Mouse (Mus musculus) c-Kit-positive CD71-positive TER-119-positive erythroid progenitor cells, embryonic 14.5 days (primary cell): ENCODE measurements around the gene Susd5.
"Not testable (repeated sequence)": the region's sequence is repeated elsewhere in the genome, so short reads cannot be mapped to it uniquely, and the experiment has no call there.

ENCODE experiments used
- DNase-seq: peaks from one replicate; pipeline ENCODE4 v3.0.0-alpha.2; 2013; ENCODE audit warnings: low spot score

Gene Susd5

DNA sequence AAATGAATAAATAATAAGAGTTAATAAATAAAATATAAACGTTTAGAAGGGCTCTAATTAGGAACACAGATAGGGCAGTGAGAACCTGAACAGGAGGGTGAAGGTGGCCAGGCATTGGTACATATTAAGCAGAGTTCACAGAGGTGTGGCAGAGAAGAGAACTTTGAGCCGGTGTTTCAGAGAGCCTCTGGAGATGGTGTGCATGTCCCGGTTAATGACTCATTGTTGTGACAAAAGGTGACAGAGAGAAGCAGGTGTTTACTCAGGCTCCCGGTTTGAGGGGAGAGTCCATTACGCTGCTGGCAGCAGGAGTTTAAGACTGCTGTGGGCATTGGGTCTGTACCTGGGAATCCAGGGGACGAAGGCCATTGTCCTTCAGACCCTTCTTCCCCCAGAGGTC is 12.4 kb downstream of the Susd5 start:
- no peak for DNase-seq

DNA sequence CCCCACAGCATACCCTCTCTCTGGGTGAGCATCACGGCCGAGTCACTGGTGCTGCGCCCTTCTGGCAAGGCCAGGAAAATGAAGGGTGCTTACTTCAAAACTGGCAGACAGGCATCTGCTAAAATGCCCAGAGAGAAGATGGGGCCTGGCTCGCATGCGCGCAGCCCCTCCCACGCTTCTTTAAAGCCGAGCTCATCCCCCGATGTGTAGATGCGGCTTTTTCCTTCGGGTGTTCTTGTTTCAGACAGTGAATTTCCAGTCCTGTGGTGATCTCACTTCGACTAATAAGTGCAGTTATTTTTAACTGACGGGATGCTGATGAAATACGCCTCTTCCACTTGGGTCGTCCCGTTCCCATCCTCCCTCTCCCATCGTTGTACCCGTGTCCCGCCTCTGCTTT is 16.7 kb downstream of the Susd5 start:
- no peak for DNase-seq

DNA sequence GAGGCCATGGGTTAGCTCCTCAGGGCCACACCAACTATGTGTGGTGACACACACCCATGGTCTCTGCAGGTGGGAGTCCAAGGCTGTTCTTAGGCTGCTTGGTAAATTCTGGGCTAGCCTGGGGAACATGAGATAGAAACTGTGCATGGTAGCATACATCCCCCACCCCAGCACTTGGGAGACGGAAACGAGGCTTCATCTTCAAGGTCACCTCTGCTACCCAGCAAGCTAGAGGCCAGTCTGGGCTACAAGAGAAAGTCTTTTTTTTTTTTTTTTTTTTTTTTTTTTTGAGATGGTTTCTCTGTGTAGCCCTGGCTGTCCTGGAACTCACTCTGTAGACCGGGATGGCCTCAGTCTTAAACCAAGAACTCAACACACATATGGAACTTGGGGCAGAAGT is 29.5 kb downstream of the Susd5 start:
- no peak for DNase-seq

DNA sequence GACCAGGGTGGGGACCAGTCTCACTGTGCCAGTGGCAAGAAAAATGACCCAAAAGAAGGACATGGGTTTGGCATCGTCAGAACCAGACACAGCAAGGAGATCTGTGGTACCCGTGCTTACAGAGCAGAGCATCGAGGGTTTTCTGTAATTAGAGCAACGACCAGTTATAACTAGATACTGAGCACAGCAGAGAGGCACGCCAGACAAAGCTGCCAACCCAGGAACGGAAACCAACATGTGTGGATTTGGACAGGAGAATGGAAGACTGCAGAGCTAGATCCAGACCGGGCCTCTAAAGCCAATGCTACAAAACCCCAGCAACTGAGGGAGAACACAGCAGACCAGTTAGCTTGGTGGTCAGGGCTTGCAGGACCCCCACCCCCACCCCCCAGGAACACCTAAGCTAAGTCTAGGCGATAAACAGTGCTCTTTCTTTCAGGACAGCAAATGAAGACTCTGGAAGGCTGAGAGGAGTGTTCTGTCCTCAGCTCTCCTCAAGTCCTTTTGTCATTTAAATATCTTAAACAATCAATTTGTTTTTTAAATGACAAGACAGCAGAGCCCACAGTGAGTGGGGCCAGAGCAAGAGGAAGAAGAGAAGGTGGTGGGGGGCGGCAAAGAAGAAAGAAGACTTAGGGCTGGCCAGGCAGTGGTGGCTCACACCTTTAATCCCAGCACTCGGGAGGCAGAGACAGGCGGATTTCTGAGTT is 30.3 kb downstream of the Susd5 start:
- DNase-seq = no peak

DNA sequence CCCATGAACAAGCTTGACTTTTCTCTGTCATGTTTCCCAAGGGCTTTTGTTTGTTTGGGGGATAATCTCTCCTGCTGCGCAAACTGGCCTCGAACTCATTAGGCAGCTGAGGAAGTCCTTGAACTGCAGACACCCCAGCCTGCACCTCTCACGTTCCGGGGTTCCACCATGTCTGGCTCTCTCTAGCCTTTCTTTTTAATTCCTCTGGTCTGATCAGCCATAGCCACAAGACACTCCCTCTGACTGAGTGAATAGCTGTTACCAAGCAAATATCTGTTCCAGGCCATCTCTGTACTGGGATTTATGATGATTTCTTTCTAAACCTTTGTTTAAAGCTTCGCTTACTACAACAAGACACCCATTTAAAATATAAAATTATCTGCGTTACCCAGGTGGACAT is 31.9 kb downstream of the Susd5 start:
- DNase-seq = not testable (repeated sequence)

DNA sequence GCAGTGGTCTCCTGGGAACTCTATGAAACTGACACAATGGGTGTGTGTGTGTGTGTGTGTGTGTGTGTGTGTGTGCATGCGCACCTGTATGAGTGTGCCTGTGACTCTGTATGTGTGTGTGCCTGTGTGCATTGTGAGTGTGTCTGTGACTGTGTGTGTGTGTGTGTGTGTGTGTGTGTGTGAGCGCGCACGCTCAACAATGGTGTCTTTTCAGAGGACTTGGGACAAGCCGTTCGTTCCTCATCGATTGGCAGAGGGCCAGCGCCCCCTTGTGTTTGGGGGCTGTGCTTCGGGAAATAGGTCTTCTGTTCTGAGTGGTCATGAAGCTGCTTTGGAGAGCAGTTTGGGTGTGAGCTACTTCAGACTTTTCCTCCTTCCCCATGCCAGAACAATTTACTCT is 35.2 kb downstream of the Susd5 start:
- DNase-seq = peak; percentile 21

DNA sequence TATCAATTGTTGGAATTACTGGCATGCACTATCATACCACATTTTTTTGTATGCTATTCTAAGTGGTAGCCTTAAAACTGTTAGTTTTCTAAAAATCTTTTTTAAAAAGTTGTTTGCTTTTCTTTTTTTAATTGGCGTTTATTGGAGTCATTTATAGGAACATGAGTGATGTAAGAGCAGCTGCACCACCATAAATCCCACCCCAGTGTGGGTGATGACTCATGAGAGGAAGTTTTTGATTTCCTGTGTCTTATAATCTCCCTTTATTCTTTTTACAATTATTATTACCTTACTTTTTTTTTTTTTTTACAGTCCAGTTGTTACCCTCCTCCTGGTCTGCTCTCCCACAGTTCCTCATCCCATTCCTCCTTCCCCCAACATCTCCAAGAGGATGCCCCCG is 37.9 kb downstream of the Susd5 start:
- no peak for DNase-seq

DNA sequence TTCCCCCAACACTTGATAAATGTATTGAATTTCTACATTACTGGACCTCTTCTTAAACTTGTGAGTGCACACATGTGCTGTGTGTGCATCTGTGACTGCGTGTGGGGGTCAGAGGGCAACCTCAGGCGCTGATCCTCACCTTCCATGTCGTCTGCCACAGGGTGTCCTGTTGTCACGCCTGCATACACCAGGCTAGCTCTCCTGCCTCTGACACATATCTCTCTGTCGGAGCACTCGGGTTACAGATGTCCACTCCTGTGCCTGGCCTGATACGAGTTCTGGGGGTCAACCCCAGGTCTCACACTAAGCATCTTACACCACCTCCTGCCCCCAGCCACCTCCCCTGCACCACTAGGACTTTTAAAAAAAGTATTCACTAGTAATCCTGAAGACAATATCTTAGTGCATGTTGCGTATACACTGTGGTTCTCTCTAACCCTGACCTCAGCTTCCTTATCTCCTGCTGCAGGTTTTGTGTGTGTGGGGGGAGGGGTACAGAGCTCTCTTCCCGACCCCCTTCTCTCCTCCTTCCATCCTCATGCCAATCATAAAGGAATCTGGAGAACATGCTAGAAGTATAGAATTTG is 41.9 kb downstream of the Susd5 start:
- no peak for DNase-seq

DNA sequence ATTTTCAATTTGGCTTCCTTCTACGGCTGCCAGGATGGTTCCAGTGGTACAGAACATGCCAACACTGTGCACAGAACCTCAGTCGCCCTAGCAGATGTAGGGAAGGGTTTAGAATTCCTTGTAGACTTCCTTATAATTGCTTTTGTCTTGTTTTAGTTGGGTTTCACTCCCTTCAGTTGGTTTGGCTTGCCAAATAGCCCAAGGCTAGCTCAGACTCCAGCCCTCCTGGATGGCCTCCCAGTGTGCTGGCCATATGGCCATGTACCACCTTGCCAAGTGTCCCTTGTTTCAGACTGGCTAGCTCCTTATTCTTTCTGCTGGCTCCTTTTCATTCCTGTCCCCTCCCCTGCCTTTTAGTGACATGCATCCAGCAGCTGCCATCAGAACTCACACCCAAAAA is 53.3 kb downstream of the Susd5 start:
- DNase-seq = no peak

DNA sequence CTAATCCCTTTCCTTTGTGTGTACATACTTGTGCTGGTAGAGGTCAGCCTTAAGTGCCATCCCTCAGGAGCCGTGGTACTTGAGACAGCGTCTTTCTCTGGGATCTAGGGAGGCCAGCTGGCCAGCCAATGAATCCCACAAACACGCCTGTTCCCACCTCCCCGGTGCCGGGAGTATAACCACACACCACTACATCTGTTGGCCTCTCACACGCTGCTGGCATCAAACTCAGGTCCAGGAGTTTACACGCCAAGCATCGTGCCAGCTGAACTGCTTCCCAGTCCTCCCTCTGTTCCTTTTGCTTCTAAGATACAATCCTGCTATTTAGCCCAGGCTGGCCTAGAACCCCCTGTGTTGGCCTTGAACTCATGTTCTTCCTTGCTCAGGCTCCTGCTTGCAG is 54.2 kb downstream of the Susd5 start:
- DNase-seq = no peak

DNA sequence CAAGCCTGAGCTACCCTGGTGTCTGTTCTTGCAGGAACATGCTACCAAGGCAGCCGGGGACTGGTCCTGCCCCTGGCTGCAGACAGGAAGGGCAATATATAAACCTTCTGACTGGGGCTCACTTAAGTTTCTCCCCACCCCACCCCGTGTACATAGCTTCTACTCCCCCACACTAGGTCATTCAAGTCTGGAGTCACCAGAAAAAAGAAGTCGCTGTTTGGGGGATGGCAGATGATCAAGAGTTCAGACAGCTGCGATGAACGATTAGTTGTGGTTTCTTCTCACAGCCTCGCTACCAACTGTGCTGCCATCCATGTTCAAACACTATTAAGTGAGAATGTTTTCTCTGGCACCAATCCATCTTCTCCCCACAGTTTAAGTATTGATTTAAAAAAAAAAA is 55.3 kb downstream of the Susd5 start:
- DNase-seq = no peak

DNA sequence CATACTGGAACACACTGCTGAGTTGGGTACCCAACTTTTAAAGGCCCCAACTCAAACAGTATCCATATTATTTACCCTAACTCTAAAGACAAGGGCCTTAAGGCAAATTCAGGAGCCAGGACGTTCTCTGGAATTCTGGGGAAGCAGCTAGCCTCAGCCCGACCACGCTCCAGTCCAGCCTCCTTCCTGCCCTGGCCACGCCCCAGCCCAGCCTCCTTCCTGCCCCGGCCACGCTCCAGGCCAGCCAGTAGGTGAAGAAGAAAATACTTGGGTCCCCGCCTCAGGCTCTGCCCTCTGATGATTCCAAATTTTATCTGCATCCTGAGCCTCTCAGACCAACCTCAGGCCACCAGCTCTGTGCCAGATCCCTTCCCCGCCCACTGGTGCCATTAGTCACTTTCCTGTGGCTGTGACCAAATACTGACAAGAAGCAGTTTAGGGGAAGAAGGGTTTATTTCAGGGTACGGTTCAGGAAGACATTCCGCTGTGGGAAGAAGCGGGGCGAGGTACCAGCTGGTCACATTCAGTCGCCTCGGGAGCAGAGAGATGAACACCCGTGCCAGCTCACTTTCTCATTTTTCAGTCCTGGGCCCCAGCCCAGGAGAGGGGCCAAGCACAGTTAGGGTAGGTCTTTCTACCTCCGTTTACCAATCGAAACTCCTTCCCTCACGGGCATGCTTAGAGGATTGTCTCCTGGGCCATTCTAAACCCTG is 57.1 kb downstream of the Susd5 start:
- no peak for DNase-seq

DNA sequence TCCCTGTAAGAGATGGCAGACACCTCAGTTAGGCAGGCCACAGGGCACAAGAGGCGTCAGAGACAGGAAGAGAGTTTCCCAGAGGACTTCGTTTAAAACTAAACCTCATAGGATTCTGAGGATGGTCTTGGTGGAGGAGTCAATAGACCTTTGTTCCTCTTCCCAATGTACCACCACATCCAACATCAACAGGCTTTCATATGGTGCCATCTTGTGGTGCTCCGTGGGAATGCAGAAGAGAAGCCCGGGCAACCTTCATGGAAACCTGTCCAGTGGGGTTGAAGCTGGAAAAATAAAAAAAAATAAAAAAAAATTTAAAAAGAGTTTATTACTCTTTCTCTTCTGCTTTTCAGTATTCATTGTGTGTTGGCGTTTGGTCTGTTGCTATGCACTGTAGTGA is 59.7 kb downstream of the Susd5 start:
- DNase-seq = peak; percentile 21

DNA sequence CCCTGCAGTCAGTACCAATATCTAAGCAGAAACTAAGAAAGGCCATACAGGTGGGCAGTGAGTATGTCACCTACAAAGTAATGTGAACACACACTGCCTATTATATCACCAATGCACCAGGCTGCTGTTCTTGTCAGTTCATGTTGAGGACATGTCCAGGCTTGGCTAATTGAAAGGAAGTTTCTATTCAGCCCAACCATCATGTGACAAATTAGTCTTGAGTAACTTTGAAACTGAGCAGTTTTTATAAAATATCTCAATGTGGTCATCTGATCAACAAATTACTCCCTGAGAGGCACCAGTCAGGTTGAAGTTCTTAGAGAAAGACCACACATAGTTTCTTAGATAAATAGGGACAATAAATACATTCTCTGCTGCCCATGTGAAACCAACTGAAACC is 65.9 kb downstream of the Susd5 start:
- DNase-seq = not testable (repeated sequence)

DNA sequence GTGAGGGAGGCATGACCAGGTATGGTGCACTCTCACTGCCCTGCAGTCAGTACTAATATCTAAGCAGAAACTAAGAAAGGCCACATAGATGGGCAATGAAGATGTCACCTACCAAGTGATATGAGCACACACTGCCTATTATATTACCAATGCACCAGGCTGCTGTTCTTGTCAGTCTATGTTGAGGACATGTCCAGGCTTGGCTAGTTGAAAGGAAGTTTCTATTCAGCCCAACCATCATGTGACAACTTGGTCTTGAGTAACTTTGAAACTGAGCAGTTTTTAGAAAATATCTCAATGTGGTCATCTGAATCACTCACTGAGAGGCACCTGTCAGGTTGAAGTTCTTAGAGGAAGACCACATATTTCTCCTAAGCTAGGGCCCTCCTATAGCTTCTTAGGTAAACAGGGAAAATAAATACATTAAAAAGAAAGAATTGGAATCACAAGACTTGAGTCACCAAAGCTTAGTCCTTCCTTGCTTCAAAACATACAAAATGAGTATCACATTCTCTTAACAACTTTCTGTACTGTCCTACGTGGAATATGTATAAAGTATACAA is 72.4 kb downstream of the Susd5 start:
- not testable (repeated sequence) for DNase-seq
